Mouse (Mus musculus): ENCODE measurements at regions not wholly inside any gene's neighbourhood (a gene's known extent, or its start where the extent isn't known, plus 50 kb on each side); places are given as distances from the start of the nearest gene placed in this dataset.

GRCm38 (mm10) chr9:115361191-115361590 lies 51.0 kb upstream of the Stt3b start:
- DNase-seq (ENCODE audit: low read depth, low spot score) = no peak

- no peak for DNase-seq (ENCODE audit: low read depth, low spot score)
Observed at GRCm38 (mm10) chr9:115361881-115362280, 51.7 kb upstream of the Stt3b start.

GRCm38 (mm10) chr9:115362486-115362885 lies 52.3 kb upstream of the Stt3b start:
- DNase-seq (ENCODE audit: low read depth, low spot score) = no peak

- DNase-seq (ENCODE audit: low read depth, low spot score) = no peak
Observed at GRCm38 (mm10) chr9:115364919-115365861, 55.0 kb upstream of the Stt3b start.

GRCm38 (mm10) chr9:115367808-115368207 lies 57.6 kb upstream of the Stt3b start:
- DNase-seq (ENCODE audit: low read depth, low spot score) = no peak

- DNase-seq (ENCODE audit: low read depth, low spot score) = no peak
Observed at GRCm38 (mm10) chr9:115380276-115380675, 70.1 kb upstream of the Stt3b start.

GRCm38 (mm10) chr9:115382824-115383475 lies 72.7 kb upstream of the Stt3b start:
- DNase-seq (ENCODE audit: low read depth, low spot score) = no peak

- no peak for DNase-seq (ENCODE audit: low read depth, low spot score)
Observed at GRCm38 (mm10) chr9:115383935-115384334, 73.7 kb upstream of the Stt3b start.

GRCm38 (mm10) chr9:115384345-115384744 lies 74.1 kb upstream of the Stt3b start:
- DNase-seq (ENCODE audit: low read depth, low spot score) = no peak

- DNase-seq (ENCODE audit: low read depth, low spot score) = no peak
Observed at GRCm38 (mm10) chr9:115387471-115388360, 77.5 kb upstream of the Stt3b start.

- DNase-seq (ENCODE audit: low read depth, low spot score) = no peak
Observed at GRCm38 (mm10) chr9:115388361-115388759, 78.1 kb upstream of the Stt3b start.

- no peak for DNase-seq (ENCODE audit: low read depth, low spot score)
Observed at GRCm38 (mm10) chr9:115389082-115389481, 78.9 kb upstream of the Stt3b start.

- DNase-seq (ENCODE audit: low read depth, low spot score) = no peak
Observed at GRCm38 (mm10) chr9:115390880-115391281, 80.7 kb upstream of the Stt3b start.

GRCm38 (mm10) chr9:115395511-115395910 lies 85.3 kb upstream of the Stt3b start:
- DNase-seq (ENCODE audit: low read depth, low spot score) = no peak

- DNase-seq (ENCODE audit: low read depth, low spot score) = no peak
Observed at GRCm38 (mm10) chr9:115400461-115400860, 90.2 kb upstream of the Stt3b start.

- no peak for DNase-seq (ENCODE audit: low read depth, low spot score)
Observed at GRCm38 (mm10) chr9:115401405-115402151, 91.4 kb upstream of the Stt3b start.

- no peak for DNase-seq (ENCODE audit: low read depth, low spot score)
Observed at GRCm38 (mm10) chr9:115402661-115403060, 92.4 kb upstream of the Stt3b start.

- DNase-seq (ENCODE audit: low read depth, low spot score) = no peak
Observed at GRCm38 (mm10) chr9:115403354-115403968, 93.2 kb upstream of the Stt3b start.

GRCm38 (mm10) chr9:115407901-115408470 lies 97.8 kb upstream of the Stt3b start:
- no peak for DNase-seq (ENCODE audit: low read depth, low spot score)

GRCm38 (mm10) chr9:115408886-115409285 lies 98.7 kb upstream of the Stt3b start:
- no peak for DNase-seq (ENCODE audit: low read depth, low spot score)
